In the genomic region with DNA sequence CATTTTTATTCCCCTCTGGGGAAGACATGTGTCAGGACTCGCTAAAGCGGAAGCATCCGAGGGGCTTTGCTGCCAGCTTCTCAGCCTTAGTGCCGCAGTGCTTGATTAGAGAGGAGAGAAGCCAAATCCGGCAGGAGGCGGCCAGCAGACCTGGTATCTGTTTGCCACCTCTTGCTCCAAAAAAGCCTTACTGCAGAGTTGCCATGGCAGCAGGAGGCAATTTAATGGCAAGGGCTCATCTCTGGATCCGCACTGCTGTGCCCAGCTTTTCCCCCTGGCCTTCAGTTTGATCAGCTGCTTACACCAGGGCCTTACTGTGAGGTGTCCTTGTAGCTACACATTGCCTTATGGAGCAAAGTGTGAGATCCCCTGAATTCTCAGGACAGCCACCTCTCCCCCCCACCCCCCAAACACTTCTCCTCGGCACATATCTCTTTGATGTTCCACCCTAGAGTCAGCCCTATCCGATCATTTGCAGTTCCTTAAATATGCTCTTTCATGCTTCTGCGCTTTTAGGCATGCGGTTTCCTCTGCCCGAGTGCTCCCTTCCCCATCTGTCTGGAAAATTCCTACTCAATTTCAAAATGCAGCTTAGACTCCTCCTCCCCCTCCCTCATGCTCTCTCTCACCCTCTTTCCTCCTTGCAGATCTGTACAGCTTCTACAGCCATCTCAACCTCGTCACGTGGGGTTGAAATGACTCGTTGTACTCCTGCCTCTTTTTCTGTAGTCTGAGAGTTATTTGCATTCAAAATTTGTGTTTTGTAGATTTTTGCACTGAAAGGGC, we compare ENCODE assay signal across 8 mouse cellular contexts.
A peak's percentile ranks its signal among the peaks of the same experiment; 100 is the strongest.
DNase-seq lines count a peak whose midpoint lies in the region; ATAC-seq and TF ChIP-seq lines count a peak whose summit lies in the region.

No protein-coding gene starts in this region.

- H3K9me3 ChIP-seq in liver, postnatal 0 days (ENCODE audit: low read length) = no peaks in the 10 kb centered on the region
- H3K9me3 ChIP-seq in liver, embryonic 11.5 days (ENCODE audit: control insufficient read depth, low read length) = no peaks in the 10 kb centered on the region
- no peaks in the 10 kb centered on the region for H3K9me3 ChIP-seq in heart, embryonic 12.5 days (replicated peaks)

- H3K36me3 ChIP-seq in liver, postnatal 0 days (replicated peaks; ENCODE audit: insufficient read depth, low read length) = no peaks in the 10 kb centered on the region
- H3K36me3 ChIP-seq in liver, embryonic 11.5 days (ENCODE audit: control insufficient read depth, insufficient read depth, low read length) = no peaks in the 10 kb centered on the region
- H3K36me3 ChIP-seq in heart, embryonic 12.5 days = no peaks in the 10 kb centered on the region

- no peak overlapping the region for H3K4me2 ChIP-seq in liver, postnatal 0 days (ENCODE audit: low read depth, low read length)
- H3K4me2 ChIP-seq in liver, embryonic 11.5 days = no peak overlapping the region
- H3K4me2 ChIP-seq in heart, embryonic 12.5 days = peak overlapping the region; percentile 22

- peaks cover 8% of the 10 kb centered on the region for H3K4me1 ChIP-seq in liver, postnatal 0 days (ENCODE audit: insufficient read depth)
- peaks cover 9% of the 10 kb centered on the region for H3K4me1 ChIP-seq in liver, embryonic 11.5 days (replicated peaks; ENCODE audit: control insufficient read depth, insufficient read depth, low read length)
- peaks cover 51% of the 10 kb centered on the region for H3K4me1 ChIP-seq in heart, embryonic 12.5 days (replicated peaks)

- no peak for TF ChIP-seq CTCF in liver, postnatal 0 days (IDR thresholded peaks at IDR 0.05; ENCODE audit: low read depth)

- TF ChIP-seq EP300 in liver, postnatal 0 days (IDR thresholded peaks at IDR 0.05; ENCODE audit: low read depth) = no peak

- H3K4me3 ChIP-seq in liver, postnatal 0 days (ENCODE audit: low read depth, low read length) = no peak overlapping the region
- H3K4me3 ChIP-seq in liver, embryonic 11.5 days (ENCODE audit: low read depth, low read length) = no peak overlapping the region
- H3K4me3 ChIP-seq in heart, embryonic 12.5 days = no peak overlapping the region

- H3K27me3 ChIP-seq in liver, postnatal 0 days (ENCODE audit: insufficient read depth, low read length) = no peaks in the 10 kb centered on the region
- H3K27me3 ChIP-seq in liver, embryonic 11.5 days (replicated peaks; ENCODE audit: control insufficient read depth, insufficient read depth, low read length) = no peaks in the 10 kb centered on the region
- H3K27me3 ChIP-seq in heart, embryonic 12.5 days (replicated peaks) = no peaks in the 10 kb centered on the region

- H3K9ac ChIP-seq in liver, postnatal 0 days (replicated peaks) = no peak overlapping the region
- no peak overlapping the region for H3K9ac ChIP-seq in liver, embryonic 11.5 days (ENCODE audit: low read depth, low read length)
- no peak overlapping the region for H3K9ac ChIP-seq in heart, embryonic 12.5 days

- no peak for ATAC-seq in liver, postnatal 0 days
- no peak for ATAC-seq in liver, embryonic 11.5 days (replicated peaks; ENCODE audit: low FRiP score)
- 0 out of 2 replicates have a peak, but pooled peaks have one; percentile 34 for ATAC-seq in heart, embryonic 12.5 days (ENCODE audit: insufficient number of reproducible peaks, low FRiP score)

- 52% methylated on average over 15 of the region's 15 CpGs for WGBS in liver, postnatal 0 days (ENCODE audit: insufficient replicate concordance)
- 56% methylated on average over 15 of the region's 15 CpGs for whole genome bisulfite sequencing in liver, embryonic 11.5 days
- WGBS in heart, embryonic 12.5 days = 39% methylated on average over 15 of the region's 15 CpGs

- DNase-seq in liver, postnatal 0 days = no peak
- DNase-seq in liver, embryonic 11.5 days (ENCODE audit: low spot score) = no peak
- DNase-seq in cerebellum, adult 8-10 months = peak; percentile 81
- peak; percentile 30 to 51 for DNase-seq in kidney, postnatal 36 days
- DNase-seq in lung, postnatal 25 days (ENCODE audit: low spot score) = peak; percentile 50
- DNase-seq in right cerebral cortex, postnatal 4 days = peak; percentile 45
- DNase-seq in testis, postnatal 10 days (ENCODE audit: low spot score) = no peak

- H3K27ac ChIP-seq in liver, postnatal 0 days (ENCODE audit: low read depth) = 0 out of 2 replicates have a peak overlapping the region, but pooled peaks have one; percentile 11
- no peak overlapping the region for H3K27ac ChIP-seq in liver, embryonic 11.5 days (ENCODE audit: low read depth, low read length)
- H3K27ac ChIP-seq in heart, embryonic 12.5 days (ENCODE audit: poor library complexity, severe bottlenecking) = no peak overlapping the region

Comparison
In these comparisons a context has a peak if more than half of its experiments do, and no peak if none do; other contexts are left out.
1. DNase-seq: peak in cerebellum, adult 8-10 months (single experiment), kidney, postnatal 36 days (2 of 2), lung, postnatal 25 days (single experiment) and right cerebral cortex, postnatal 4 days (single experiment); none in liver, postnatal 0 days (single experiment), liver, embryonic 11.5 days (single experiment) and testis, postnatal 10 days (single experiment).